Mouse (Mus musculus) liver, embryonic 16.5 days (tissue): ENCODE results near the gene Cxcl9. TPM values are rescaled to one million over a fixed set of nuclear protein-coding genes. Genes with fewer than 3 reads are reported as not detected.
A peak's percentile ranks its signal among the peaks of the same experiment; 100 is the strongest.

Source experiments
- ATAC-seq: fragments of 200-750 bp; cut with Nextera tagmentation; 2 replicates; pipeline ENCODE4 v1.8.0; 2017; ENCODE audit warnings: low read depth, mild to moderate bottlenecking, moderate number of reproducible peaks, moderate library complexity
- H3K27ac ChIP-seq: fragments of 300-500 bp; sonication (generic); 2 replicates; pipeline ENCODE4 v1.5.1; 2014; ENCODE audit warnings: mild to moderate bottlenecking, low read length
- H3K27me3 ChIP-seq: fragments of 300-500 bp; sonication (generic); 2 replicates; pipeline ENCODE4 v1.6.1; 2014; ENCODE audit warnings: low read depth, low read length, mixed read lengths; ENCODE audit not compliant: control insufficient read depth, insufficient read depth
- H3K36me3 ChIP-seq: fragments of 300-500 bp; sonication (generic); 2 replicates; pipeline ENCODE4 v1.6.1; 2014; ENCODE audit warnings: mild to moderate bottlenecking; ENCODE audit not compliant: control insufficient read depth, insufficient read depth
- H3K4me1 ChIP-seq: fragments of 300-500 bp; sonication (generic); 2 replicates; pipeline ENCODE4 v1.6.1; 2014; ENCODE audit warnings: low read depth, low read length, mixed read lengths; ENCODE audit not compliant: control insufficient read depth
- H3K4me2 ChIP-seq: fragments of 300-500 bp; sonication (generic); 2 replicates; pipeline ENCODE4 v1.6.1; 2014; ENCODE audit warnings: low read depth, low read length, mixed read lengths
- H3K4me3 ChIP-seq: fragments of 300-500 bp; sonication (generic); 2 replicates; pipeline ENCODE4 v1.5.1; 2014; ENCODE audit warnings: low read depth, mild to moderate bottlenecking, low read length
- H3K9ac ChIP-seq: fragments of 300-500 bp; sonication (generic); 2 replicates; pipeline ENCODE4 v1.6.1; 2014; ENCODE audit warnings: low read depth, low read length
- H3K9me3 ChIP-seq: fragments of 300-500 bp; sonication (generic); replicated peaks from 2 replicates; pipeline ENCODE4 v1.6.1; 2016; ENCODE audit warnings: low read length; ENCODE audit not compliant: control insufficient read depth
- WGBS: fragments of 180-500 bp; shearing (Covaris S2); extraction: QIAGEN DNeasy Blood & Tissue Kit; methylation state at CpG from one replicate; pipeline ENCODE4 v1.1.7; 2014; ENCODE audit not compliant: insufficient replicate concordance; 5-methylcytosine and 5-hydroxymethylcytosine counted together
- polyA plus RNA-seq: library from polyadenylated mRNA; unstranded; fragments of >200 nt; fragmentation: Nextera tagmentation; extraction: Ambion mirVana; gene quantifications from 2 replicates; pipeline ENCODE4 v1.2.1, GENCODE M21; 2015

Cxcl9 gene
- polyA plus RNA-seq, 1 experiment from 2014 or later = 0.20 TPM

DNA sequence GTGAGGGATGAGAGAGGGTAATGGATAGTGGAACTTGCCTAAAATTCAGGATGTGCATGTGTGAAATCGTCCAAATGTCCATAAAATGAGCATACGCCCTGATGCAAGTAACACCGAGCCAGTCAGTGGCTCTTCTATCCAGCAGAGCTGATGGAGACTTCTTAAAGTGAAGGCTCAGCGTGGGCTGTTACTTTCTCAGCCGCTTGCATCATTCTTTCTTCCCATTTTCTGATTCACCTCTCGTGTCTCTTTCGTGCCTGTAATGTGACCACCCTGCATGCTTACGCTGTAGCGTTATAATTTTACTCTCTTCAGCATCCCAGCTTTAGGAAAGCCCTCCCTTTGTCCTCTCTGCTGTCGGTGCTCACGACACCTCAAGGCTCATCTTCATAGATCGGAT is 3.2 kb upstream of the Cxcl9 start:
- H3K27me3 ChIP-seq = no peaks in the 10 kb centered on the region
- 69% methylated on average over 12 of the region's 12 CpGs for WGBS

DNA sequence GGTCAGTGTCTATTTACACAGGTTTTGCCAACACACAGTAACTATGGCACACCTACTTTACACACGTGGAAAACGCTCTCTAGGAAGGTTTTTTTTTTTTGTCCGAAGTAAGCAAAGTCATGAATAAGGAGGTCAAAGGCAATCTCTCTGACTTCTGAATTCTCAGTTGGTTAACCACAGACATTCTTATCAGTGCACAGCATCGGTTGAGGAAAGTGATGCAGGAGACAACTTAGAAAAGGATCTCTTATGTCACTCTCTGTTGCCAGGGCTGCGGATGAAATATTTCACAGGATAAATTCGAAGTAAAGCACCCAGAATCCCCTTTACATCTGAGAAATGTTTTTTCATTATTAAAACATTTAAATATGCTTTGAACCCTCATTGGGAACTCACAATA is 512 bp downstream of the Cxcl9 start:
- Histone ChIP-seq H3K36me3 (no peaks in the 10 kb centered on the region), H3K9ac (no peak overlapping the region), H3K4me2 (no peak overlapping the region), H3K27ac (no peak overlapping the region), H3K4me3 (no peak overlapping the region), H3K27me3 (no peaks in the 10 kb centered on the region), H3K4me1 (no peaks in the 10 kb centered on the region; the same call in 1 of the 2 replicates), H3K9me3 (no peaks in the 10 kb centered on the region)
- WGBS = 11% methylated on average over 6 of the region's 6 CpGs
- no peak for ATAC-seq

More for the DNA sequence above, 3.2 kb upstream of the Cxcl9 start:
- Histone ChIP-seq H3K9ac (no peak overlapping the region), H3K36me3 (no peaks in the 10 kb centered on the region), H3K9me3 (no peaks in the 10 kb centered on the region), H3K4me3 (no peak overlapping the region), H3K4me2 (no peak overlapping the region), H3K27ac (no peak overlapping the region), H3K4me1 (no peaks in the 10 kb centered on the region)
- no peak for ATAC-seq

- H3K27me3 ChIP-seq = no peaks in the 10 kb centered on the region
- 53% methylated on average over 5 of the region's 5 CpGs for WGBS
- no peak overlapping the region for H3K27ac ChIP-seq
These were observed 4.6 kb downstream of the Cxcl9 start for GRCm38 (mm10) chr5:92323264-92323663.

DNA sequence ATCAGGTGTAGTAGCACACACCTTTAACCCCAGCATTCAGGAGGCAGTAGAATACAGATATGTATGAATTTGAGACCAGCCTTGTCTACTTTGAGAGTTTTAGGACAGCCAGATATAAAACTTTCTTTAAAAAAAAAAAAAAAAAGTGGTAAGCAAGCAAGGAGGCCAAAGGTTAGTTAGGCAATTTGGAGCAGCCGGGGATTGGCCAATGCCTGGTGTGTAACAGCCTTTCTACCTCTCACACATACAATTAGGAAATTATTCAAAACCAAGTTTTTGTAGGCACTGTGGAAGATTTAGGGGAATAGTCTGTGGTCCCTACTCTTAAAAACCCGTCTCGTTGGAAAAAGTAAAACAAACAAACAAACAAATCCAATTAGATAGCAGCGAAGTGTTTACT is 5.3 kb downstream of the Cxcl9 start:
- H3K4me3 ChIP-seq = no peak overlapping the region
- no peak overlapping the region for H3K27ac ChIP-seq
- H3K9ac ChIP-seq = no peak overlapping the region
- H3K4me2 ChIP-seq = no peak overlapping the region
- H3K27me3 ChIP-seq = no peaks in the 10 kb centered on the region
- no peaks in the 10 kb centered on the region for H3K36me3 ChIP-seq
- 51% methylated on average over 4 of the region's 4 CpGs for WGBS
- no peaks in the 10 kb centered on the region for H3K9me3 ChIP-seq
- H3K4me1 ChIP-seq = peaks cover 2% of the 10 kb centered on the region
- ATAC-seq = no peak

More at GRCm38 (mm10) chr5:92323264-92323663, 4.6 kb downstream of the Cxcl9 start:
- ATAC-seq = no peak
- no peaks in the 10 kb centered on the region for H3K9me3 ChIP-seq
- H3K4me1 ChIP-seq = peaks cover 2% of the 10 kb centered on the region
- H3K9ac ChIP-seq = no peak overlapping the region
- no peaks in the 10 kb centered on the region for H3K36me3 ChIP-seq
- H3K4me3 ChIP-seq = no peak overlapping the region
- no peak overlapping the region for H3K4me2 ChIP-seq

DNA sequence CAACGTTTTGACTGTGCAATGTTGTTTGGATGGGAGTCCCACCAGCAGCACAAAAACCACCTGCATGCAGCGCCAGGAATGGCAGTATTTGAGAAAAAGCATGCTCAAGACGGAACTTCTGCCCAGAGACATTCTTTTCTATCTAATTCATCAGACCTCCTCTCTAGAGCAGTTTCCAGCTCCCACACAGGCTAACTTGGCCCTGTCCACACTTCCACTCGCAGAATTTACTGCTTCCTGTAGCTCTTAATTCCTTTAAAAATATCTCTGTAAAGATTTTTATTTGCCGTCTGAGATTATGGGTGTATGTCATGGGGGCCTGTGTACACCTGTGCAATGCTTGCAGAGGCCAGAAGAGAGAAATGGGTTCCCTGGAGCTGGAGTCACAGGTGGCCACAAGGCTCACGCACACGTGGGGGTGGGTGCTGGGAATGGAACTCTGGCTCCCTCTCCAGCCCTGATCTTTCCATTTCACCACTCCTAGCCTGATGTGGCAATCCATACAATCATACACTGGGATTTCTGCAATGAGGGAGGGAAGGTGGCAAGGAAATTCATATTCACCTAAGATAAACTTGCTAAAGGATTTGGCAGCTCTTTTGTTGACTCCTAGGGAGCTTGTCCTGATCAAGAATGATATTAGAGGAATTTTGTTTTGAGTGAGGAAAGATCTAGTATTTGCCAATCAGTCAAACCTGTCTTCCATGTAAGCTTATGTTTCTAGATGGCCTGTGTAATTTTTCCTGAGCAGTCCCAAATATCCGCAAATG is 6.1 kb downstream of the Cxcl9 start:
- Histone ChIP-seq H3K27me3 (no peaks in the 10 kb centered on the region), H3K9me3 (no peaks in the 10 kb centered on the region), H3K27ac (no peak overlapping the region), H3K4me1 (peaks cover 2% of the 10 kb centered on the region), H3K36me3 (no peaks in the 10 kb centered on the region), H3K9ac (no peak overlapping the region), H3K4me2 (no peak overlapping the region), H3K4me3 (no peak overlapping the region)
- ATAC-seq = peak; percentile 65
- 45% methylated on average over 8 of the region's 8 CpGs for WGBS

- no peak overlapping the region for H3K27ac ChIP-seq
- no peaks in the 10 kb centered on the region for H3K27me3 ChIP-seq
- no peak overlapping the region for H3K4me2 ChIP-seq
- H3K9me3 ChIP-seq = no peaks in the 10 kb centered on the region
- H3K9ac ChIP-seq = no peak overlapping the region
- 64% methylated on average over 14 of the region's 14 CpGs for WGBS
- H3K4me3 ChIP-seq = no peak overlapping the region
- no peak; the same call in 1 of the 2 replicates for ATAC-seq
- H3K36me3 ChIP-seq = no peaks in the 10 kb centered on the region
- H3K4me1 ChIP-seq = peaks cover 5% of the 10 kb centered on the region
These were observed 9.3 kb downstream of the Cxcl9 start for GRCm38 (mm10) chr5:92318596-92318995.

- no peak overlapping the region for H3K4me2 ChIP-seq
- H3K9me3 ChIP-seq = no peaks in the 10 kb centered on the region
- H3K36me3 ChIP-seq = no peaks in the 10 kb centered on the region
- peak; percentile 40; the same call in 1 of the 2 replicates for ATAC-seq
- WGBS = 46% methylated on average over 7 of the region's 7 CpGs
- H3K9ac ChIP-seq = no peak overlapping the region
- no peak overlapping the region for H3K4me3 ChIP-seq
- H3K27me3 ChIP-seq = no peaks in the 10 kb centered on the region
- no peak overlapping the region for H3K27ac ChIP-seq
- H3K4me1 ChIP-seq = peaks cover 8% of the 10 kb centered on the region
These were observed 9.8 kb downstream of the Cxcl9 start for GRCm38 (mm10) chr5:92318119-92318518.

DNA sequence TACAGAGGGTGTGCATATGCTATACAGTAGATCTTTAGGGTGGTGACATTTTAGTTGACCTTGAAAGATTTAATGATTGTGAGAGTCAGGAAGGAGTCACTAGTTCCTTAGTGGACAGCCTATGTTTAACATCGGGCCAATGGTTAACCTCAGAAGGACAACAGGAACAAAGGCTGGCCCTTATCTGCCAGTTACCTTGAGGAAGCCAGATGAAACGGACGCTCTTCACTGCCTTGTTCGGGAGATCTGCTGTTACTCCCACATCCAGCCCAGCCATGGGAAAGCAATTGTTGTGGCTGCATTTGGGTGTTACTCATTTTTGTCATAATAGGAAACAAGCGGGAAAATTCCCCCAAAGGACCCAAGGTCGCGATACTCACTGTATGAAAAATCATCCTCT is 14.1 kb downstream of the Cxcl9 start:
- ATAC-seq = no peak
- Histone ChIP-seq H3K4me1 (peaks cover 18% of the 10 kb centered on the region), H3K4me2 (no peak overlapping the region), H3K27me3 (no peaks in the 10 kb centered on the region), H3K4me3 (no peak overlapping the region), H3K36me3 (no peaks in the 10 kb centered on the region), H3K27ac (no peak overlapping the region), H3K9me3 (no peaks in the 10 kb centered on the region), H3K9ac (no peak overlapping the region)
- WGBS = 13% methylated on average over 7 of the region's 7 CpGs

DNA sequence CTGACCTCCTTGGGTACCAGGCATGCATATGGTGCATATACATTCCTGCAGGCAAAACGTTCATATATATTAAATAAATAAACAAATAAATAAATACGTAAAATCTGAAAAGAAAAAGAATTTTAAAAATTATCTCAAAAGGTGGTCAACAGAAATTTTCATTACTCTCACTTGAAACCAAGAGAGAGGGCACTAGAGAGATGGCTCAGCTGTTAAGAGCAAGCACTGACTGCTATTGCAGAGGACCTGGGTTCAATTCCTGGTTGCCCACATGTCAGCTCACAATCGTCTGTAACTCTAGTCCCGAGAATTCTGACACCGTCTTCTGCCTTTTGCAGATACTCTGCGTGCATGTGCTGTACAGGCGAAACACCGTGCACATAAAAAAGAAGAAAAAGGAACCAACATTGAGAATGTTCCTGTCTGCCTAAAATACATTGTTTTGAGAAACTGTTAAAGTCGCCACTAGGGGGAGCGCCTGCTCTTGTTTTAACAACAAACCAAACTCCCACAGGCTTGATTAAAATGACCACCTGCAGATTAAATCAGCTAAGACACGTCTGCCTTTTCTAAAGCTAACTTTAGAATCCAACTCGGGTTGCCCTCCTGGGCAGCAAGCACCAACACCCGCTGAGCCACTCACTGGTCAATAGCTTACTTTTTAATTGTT is 15.7 kb downstream of the Cxcl9 start:
- Histone ChIP-seq H3K36me3 (no peaks in the 10 kb centered on the region), H3K9ac (no peak overlapping the region), H3K4me2 (no peak overlapping the region), H3K9me3 (no peaks in the 10 kb centered on the region), H3K27ac (no peak overlapping the region), H3K4me3 (no peak overlapping the region), H3K4me1 (peaks cover 23% of the 10 kb centered on the region), H3K27me3 (no peaks in the 10 kb centered on the region)
- 12% methylated on average over 13 of the region's 13 CpGs for WGBS
- ATAC-seq = no peak
